Mouse (Mus musculus) MEL (cell line): ENCODE data around the gene Ccl26. TPM values are rescaled to one million over a fixed set of nuclear protein-coding genes. Genes with fewer than 3 reads are reported as not detected.

Experiments used
- DNase-seq: peaks from one replicate; pipeline ENCODE4 v3.0.0; 2011; ENCODE audit warnings: low read depth, low spot score
- H3K27ac ChIP-seq: 2 replicates; pipeline ENCODE4 v1.5.1; 2012; ENCODE audit warnings: low read depth, mild to moderate bottlenecking, control low read depth, low read length, moderate library complexity; ENCODE audit not compliant: control insufficient read depth
- H3K27me3 ChIP-seq, 2 experiments: fragments of 150-350 bp in 1 of 2; sonication (generic) in 1 of 2; 2 replicates each; pipeline ENCODE4 v1.6.1; 2012; ENCODE audit warnings: low read length in 2 of 2, mild to moderate bottlenecking in 2 of 2, improper control_type of control experiment in 1 of 2, moderate library complexity in 1 of 2; ENCODE audit not compliant: insufficient read depth in 2 of 2, control insufficient read depth in 1 of 2
- H3K36me3 ChIP-seq, 2 experiments: 2 replicates each; pipeline ENCODE4 v1.6.1; 2012 to 2014; ENCODE audit warnings: low read length in 2 of 2, improper control_type of control experiment in 1 of 2, inconsistent platforms in 1 of 2, mild to moderate bottlenecking in 1 of 2; ENCODE audit not compliant: insufficient read depth in 2 of 2, control insufficient read depth in 1 of 2
- H3K4me1 ChIP-seq, 2 experiments: fragments of 150-350 bp in 1 of 2; sonication (generic) in 1 of 2; 2 replicates each; pipeline ENCODE4 v1.6.1; 2012; ENCODE audit warnings: low read length in 2 of 2, improper control_type of control experiment in 1 of 2, mild to moderate bottlenecking in 1 of 2; ENCODE audit not compliant: insufficient read depth in 2 of 2, control insufficient read depth in 1 of 2
- H3K4me3 ChIP-seq, 2 experiments: fragments of 150-350 bp in 1 of 2; sonication (generic) in 1 of 2; 2 replicates each; pipeline ENCODE4 v1.5.1; 2012; ENCODE audit warnings: low read depth in 2 of 2, low read length in 2 of 2, mild to moderate bottlenecking in 2 of 2, moderate library complexity in 2 of 2, control low read depth in 1 of 2, improper control_type of control experiment in 1 of 2; ENCODE audit not compliant: control insufficient read depth in 1 of 2, insufficient read depth in 1 of 2
- H3K79me2 ChIP-seq: 2 replicates; pipeline ENCODE4 v1.6.1; 2012; ENCODE audit warnings: mild to moderate bottlenecking, low read length, moderate library complexity; ENCODE audit not compliant: control insufficient read depth, poor library complexity, insufficient read depth
- H3K9ac ChIP-seq: 2 replicates; pipeline ENCODE4 v1.6.1; 2012; ENCODE audit warnings: low read depth, mild to moderate bottlenecking, control low read depth, low read length, moderate library complexity; ENCODE audit not compliant: control insufficient read depth, poor library complexity, severe bottlenecking
- H3K9me3 ChIP-seq: fragments of 150-350 bp; sonication (generic); replicated peaks from 2 replicates; pipeline ENCODE4 v1.6.1; 2012; ENCODE audit warnings: mild to moderate bottlenecking, low read length, improper control_type of control experiment, moderate library complexity; ENCODE audit not compliant: insufficient read depth
- BHLHE40 ChIP-seq: IDR thresholded peaks from 2 replicates; pipeline ENCODE4 v1.6.1; 2012; ENCODE audit warnings: low read depth, mild to moderate bottlenecking, inconsistent platforms, low read length, improper control_type of control experiment, borderline replicate concordance
- CHD1 ChIP-seq: IDR thresholded peaks from 2 replicates; pipeline ENCODE4 v1.6.1; 2012; ENCODE audit warnings: low read depth, mild to moderate bottlenecking, inconsistent platforms, low read length, improper control_type of control experiment
- CTCF ChIP-seq, 3 experiments: IDR thresholded peaks in 2 of 3; conservative IDR thresholded peaks in 1 of 3; 2 replicates each; pipeline ENCODE4 v1.5.1; 2011 to 2012; ENCODE audit warnings: low read length in 3 of 3, low read depth in 2 of 3, mild to moderate bottlenecking in 2 of 3, improper control_type of control experiment in 1 of 3, inconsistent platforms in 1 of 3, mixed read lengths in 1 of 3, moderate library complexity in 1 of 3; ENCODE audit not compliant: control insufficient read depth in 1 of 3, insufficient read depth in 1 of 3, poor library complexity in 1 of 3, severe bottlenecking in 1 of 3
- ELF1 ChIP-seq: IDR thresholded peaks from 2 replicates; pipeline ENCODE4 v1.6.1; 2014; ENCODE audit warnings: low read depth, mild to moderate bottlenecking, inconsistent platforms, low read length, improper control_type of control experiment, moderate library complexity
- EP300 ChIP-seq, 2 experiments: IDR thresholded peaks; 2 replicates each; pipeline ENCODE4 v1.6.1; 2011; ENCODE audit warnings: improper control_type of control experiment in 2 of 2, low read length in 2 of 2, low read depth in 1 of 2, mild to moderate bottlenecking in 1 of 2
- GABPA ChIP-seq: IDR thresholded peaks from 2 replicates; pipeline ENCODE4 v1.6.1; 2012; ENCODE audit warnings: low read depth, mild to moderate bottlenecking, inconsistent platforms, low read length, improper control_type of control experiment, moderate library complexity
- GATA1 ChIP-seq: IDR thresholded peaks from 2 replicates; pipeline ENCODE4 v1.6.1; 2011; ENCODE audit warnings: low read depth, low read length, improper control_type of control experiment
- JUND ChIP-seq: IDR thresholded peaks from 2 replicates; pipeline ENCODE4 v1.6.1; 2011; ENCODE audit warnings: low read depth, mild to moderate bottlenecking, improper control_type of control experiment, low read length
- MAFK ChIP-seq: IDR thresholded peaks from 2 replicates; pipeline ENCODE4 v1.6.1; 2011; ENCODE audit warnings: low read depth, mild to moderate bottlenecking, low read length, improper control_type of control experiment, borderline replicate concordance
- MAX ChIP-seq: IDR thresholded peaks from 2 replicates; pipeline ENCODE4 v1.6.1; 2011; ENCODE audit warnings: low read length, improper control_type of control experiment
- MAZ ChIP-seq: IDR thresholded peaks from 2 replicates; pipeline ENCODE4 v1.6.1; 2012; ENCODE audit warnings: low read depth, mild to moderate bottlenecking, inconsistent platforms, low read length, improper control_type of control experiment
- MEF2A ChIP-seq: IDR thresholded peaks from 2 replicates; pipeline ENCODE4 v1.6.1; 2014; ENCODE audit warnings: low read depth, mild to moderate bottlenecking, inconsistent platforms, low read length, improper control_type of control experiment; ENCODE audit not compliant: poor library complexity, insufficient replicate concordance, severe bottlenecking; ENCODE audit errors: extremely low read depth
- MXI1 ChIP-seq: IDR thresholded peaks from 2 replicates; pipeline ENCODE4 v1.6.1; 2011; ENCODE audit warnings: mild to moderate bottlenecking, low read depth, low read length, improper control_type of control experiment
- MYC ChIP-seq: IDR thresholded peaks from 2 replicates; pipeline ENCODE4 v1.6.1; 2011; ENCODE audit warnings: low read depth, mild to moderate bottlenecking, low read length, improper control_type of control experiment, moderate library complexity
- NELFE ChIP-seq: IDR thresholded peaks from 2 replicates; pipeline ENCODE4 v1.6.1; 2011; ENCODE audit warnings: low read depth, low read length, improper control_type of control experiment
- NRF1 ChIP-seq: IDR thresholded peaks from 2 replicates; pipeline ENCODE4 v1.6.1; 2014; ENCODE audit warnings: low read depth, mild to moderate bottlenecking, inconsistent platforms, low read length, improper control_type of control experiment, moderate library complexity; ENCODE audit not compliant: poor library complexity, insufficient read depth, severe bottlenecking
- POLR2A ChIP-seq, 2 experiments: IDR thresholded peaks; 2 replicates each; pipeline ENCODE4 v1.6.1; 2011 to 2012; ENCODE audit warnings: low read length in 2 of 2, mild to moderate bottlenecking in 2 of 2, control low read depth in 1 of 2, improper control_type of control experiment in 1 of 2, low read depth in 1 of 2, moderate library complexity in 1 of 2; ENCODE audit not compliant: control insufficient read depth in 1 of 2, insufficient read depth in 1 of 2, poor library complexity in 1 of 2
- POLR2AphosphoS2 ChIP-seq: IDR thresholded peaks from 2 replicates; pipeline ENCODE4 v1.6.1; 2011; ENCODE audit warnings: low read length, improper control_type of control experiment
- RAD21 ChIP-seq: IDR thresholded peaks from 2 replicates; pipeline ENCODE4 v1.6.1; 2011; ENCODE audit warnings: mild to moderate bottlenecking, low read depth, low read length, improper control_type of control experiment
- RCOR1 ChIP-seq: IDR thresholded peaks from 2 replicates; pipeline ENCODE4 v1.6.1; 2012; ENCODE audit warnings: low read depth, mild to moderate bottlenecking, inconsistent platforms, low read length, improper control_type of control experiment
- SMC3 ChIP-seq: IDR thresholded peaks from 2 replicates; pipeline ENCODE4 v1.6.1; 2011; ENCODE audit warnings: low read depth, low read length, improper control_type of control experiment
- TBP ChIP-seq: IDR thresholded peaks from 2 replicates; pipeline ENCODE4 v1.8.0; 2011; ENCODE audit warnings: low read depth, low read length, improper control_type of control experiment
- TCF12 ChIP-seq: IDR thresholded peaks from 2 replicates; pipeline ENCODE4 v1.6.1; 2014; ENCODE audit warnings: low read depth, mild to moderate bottlenecking, inconsistent platforms, low read length, improper control_type of control experiment, moderate library complexity
- UBTF ChIP-seq: IDR thresholded peaks from 2 replicates; pipeline ENCODE4 v1.6.1; 2012; ENCODE audit warnings: low read depth, mild to moderate bottlenecking, inconsistent platforms, low read length, improper control_type of control experiment, moderate library complexity, borderline replicate concordance; ENCODE audit not compliant: insufficient read depth
- USF1 ChIP-seq: IDR thresholded peaks from 2 replicates; pipeline ENCODE4 v1.6.1; 2014; ENCODE audit warnings: low read depth, mild to moderate bottlenecking, inconsistent platforms, low read length, improper control_type of control experiment, moderate library complexity
- USF2 ChIP-seq, 2 experiments: IDR thresholded peaks; 2 replicates each; pipeline ENCODE4 v1.6.1; 2011 to 2012; ENCODE audit warnings: improper control_type of control experiment in 2 of 2, low read length in 2 of 2, borderline replicate concordance in 1 of 2, inconsistent platforms in 1 of 2, low read depth in 1 of 2, mild to moderate bottlenecking in 1 of 2; ENCODE audit not compliant: insufficient read depth in 1 of 2
- ZKSCAN1 ChIP-seq: IDR thresholded peaks from 2 replicates; pipeline ENCODE4 v1.6.1; 2012; ENCODE audit warnings: low read depth, mild to moderate bottlenecking, inconsistent platforms, low read length, improper control_type of control experiment, moderate library complexity
- ZMIZ1 ChIP-seq: IDR thresholded peaks from 2 replicates; pipeline ENCODE4 v1.6.1; 2012; ENCODE audit warnings: low read depth, mild to moderate bottlenecking, inconsistent platforms, low read length, improper control_type of control experiment, moderate library complexity
- ZNF384 ChIP-seq: IDR thresholded peaks from 2 replicates; pipeline ENCODE4 v1.6.1; 2012; ENCODE audit warnings: low read depth, mild to moderate bottlenecking, inconsistent platforms, low read length, improper control_type of control experiment
- polyA plus RNA-seq, 2 experiments: library from polyadenylated mRNA; stranded (reverse) in 1 of 2; unstranded in 1 of 2; fragments of >175 nt in 1 of 2; fragments of >200 nt in 1 of 2; gene quantifications; 2 replicates each; pipeline versions ENCODE4 v1.2.1 to v1.2.4; 2012; ENCODE audit warnings: low replicate concordance in 2 of 2, low read depth in 1 of 2; ENCODE audit not compliant: insufficient read length in 2 of 2, insufficient read depth in 1 of 2, missing spikeins in 1 of 2
- total RNA-seq: library from RNA; depleted of rRNA; stranded (reverse); fragments of 300-350 nt; gene quantifications from 2 replicates; pipeline ENCODE4 v1.2.3, GENCODE M21; 2012

Gene Ccl26
- total and polyA plus RNA-seq, 3 experiments, result not detected

DNA sequence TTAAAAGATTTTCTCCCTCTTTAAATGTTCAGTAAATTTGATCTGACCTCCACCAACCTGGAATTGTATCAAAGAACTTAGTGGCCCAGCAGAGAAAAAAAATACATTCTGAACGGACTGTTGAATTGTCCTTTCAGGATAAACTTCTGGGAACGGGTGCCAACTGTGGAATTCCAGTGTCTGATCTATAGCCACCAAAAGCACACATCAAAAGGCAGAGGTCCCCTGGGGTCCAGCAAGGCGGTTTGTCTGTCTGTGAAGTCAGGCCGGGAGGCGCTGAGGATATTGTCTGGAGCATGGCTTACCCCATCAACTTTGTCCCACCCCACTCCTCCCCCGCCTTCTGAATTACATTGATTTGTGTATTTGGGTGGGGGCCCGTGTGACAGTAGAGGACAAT is 35.4 kb downstream of the Ccl26 start:
- Histone ChIP-seq H3K36me3 (no peaks in the 10 kb centered on the region), H3K9ac (no peak overlapping the region), H3K27ac (no peak overlapping the region), H3K4me1 (no peaks in the 10 kb centered on the region), H3K4me3 (no peak overlapping the region), H3K79me2 (no peaks in the 10 kb centered on the region), H3K9me3 (no peaks in the 10 kb centered on the region), H3K27me3 (peaks cover 0 to 3% of the 10 kb centered on the region in 2 experiments; a peak in 2 of 4 replicates)
- TF ChIP-seq CTCF (IDR thresholded peaks at IDR 0.05 in 2 of 3, conservative IDR thresholded peaks at IDR 0.05 in 1 of 3; ENCODE audit: control insufficient read depth in 1 of 3, insufficient read depth in 1 of 3, low read depth in 2 of 3, low read length in 3 of 3, poor library complexity in 1 of 3, severe bottlenecking in 1 of 3) (no peak), SMC3 (no peak), BHLHE40 (no peak), TBP (no peak), RAD21 (no peak), RCOR1 (no peak), NELFE (no peak), CHD1 (no peak), ZKSCAN1 (no peak), GATA1 (no peak), POLR2A (IDR thresholded peaks at IDR 0.05; ENCODE audit: control insufficient read depth in 1 of 2, insufficient read depth in 1 of 2, low read depth in 1 of 2, low read length in 2 of 2, poor library complexity in 1 of 2) (no peak), MAZ (no peak), JUND (no peak), ZNF384 (no peak), POLR2AphosphoS2 (no peak), MAFK (no peak), MYC (no peak), MEF2A (no peak), USF2 (IDR thresholded peaks at IDR 0.05; ENCODE audit: borderline replicate concordance in 1 of 2, insufficient read depth in 1 of 2, low read depth in 1 of 2, low read length in 2 of 2) (no peak), ZMIZ1 (no peak)
- DNase-seq, result no peak

GRCm38 (mm10) chr5:135524660-135525560 is 38.5 kb downstream of the Ccl26 start:
- H3K27me3 ChIP-seq, result no peaks in the 10 kb centered on the region
- H3K4me3 ChIP-seq, result no peak overlapping the region
- H3K27ac ChIP-seq, result no peak overlapping the region

More at GRCm38 (mm10) chr5:135524660-135525560, 38.5 kb downstream of the Ccl26 start:
- Histone ChIP-seq H3K36me3 (no peaks in the 10 kb centered on the region), H3K9me3 (no peaks in the 10 kb centered on the region), H3K9ac (no peak overlapping the region), H3K79me2 (no peaks in the 10 kb centered on the region), H3K4me1 (no peaks in the 10 kb centered on the region)
- no peak for DNase-seq
- TF ChIP-seq BHLHE40 (no peak), POLR2A (IDR thresholded peaks at IDR 0.05; ENCODE audit: control insufficient read depth in 1 of 2, insufficient read depth in 1 of 2, low read depth in 1 of 2, low read length in 2 of 2, poor library complexity in 1 of 2) (no peak), EP300 (IDR thresholded peaks at IDR 0.05; ENCODE audit: low read depth in 1 of 2, low read length in 2 of 2) (no peak), POLR2AphosphoS2 (no peak), GABPA (no peak), NRF1 (no peak), USF2 (IDR thresholded peaks at IDR 0.05; ENCODE audit: borderline replicate concordance in 1 of 2, insufficient read depth in 1 of 2, low read depth in 1 of 2, low read length in 2 of 2) (no peak), ZKSCAN1 (no peak), TCF12 (no peak), MAX (no peak), USF1 (no peak), MXI1 (no peak), UBTF (no peak), ELF1 (no peak)
